Mouse (Mus musculus): ENCODE results near the gene Slc5a9. TPM values are rescaled to one million over a fixed set of nuclear protein-coding genes. Genes with fewer than 3 reads are reported as not detected.

Gene Slc5a9
- polyA plus RNA-seq, 1 experiment: not detected

DNA sequence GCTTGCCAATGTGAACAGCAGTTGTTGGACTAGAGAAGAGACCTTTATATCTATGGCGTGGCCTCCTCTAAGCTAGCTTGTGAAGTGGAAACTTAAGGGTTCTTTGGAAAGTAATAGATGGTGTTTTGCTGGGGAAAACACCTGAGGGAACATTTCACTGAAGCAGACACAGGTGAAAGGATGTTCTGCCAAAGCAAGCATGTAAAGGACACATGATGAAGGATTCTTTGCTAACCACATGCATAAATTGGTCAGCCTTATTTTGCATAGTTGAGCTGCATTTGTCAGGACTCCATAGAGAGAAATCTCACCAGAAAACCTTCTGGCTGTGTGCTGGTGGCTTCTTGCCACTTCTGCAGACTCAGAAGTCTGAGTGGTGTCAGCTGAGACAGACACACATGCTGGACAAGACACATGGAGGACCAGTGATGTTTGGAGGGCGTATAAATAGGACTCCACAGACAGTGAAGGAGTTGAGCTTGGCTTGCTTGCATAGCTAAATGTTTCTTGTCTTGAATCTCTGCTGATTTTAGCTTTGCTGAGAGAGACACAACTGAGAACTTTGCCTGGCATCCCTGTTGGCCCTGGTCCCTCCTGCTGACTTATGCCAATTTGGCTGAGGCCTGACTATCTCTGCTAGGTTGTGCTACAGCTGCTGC lies 34.8 kb downstream of the Slc5a9 start:
- no peak overlapping the region for H3K9ac ChIP-seq (ENCODE audit: low read depth, poor library complexity, severe bottlenecking)
- TF ChIP-seq CTCF (IDR thresholded peaks at IDR 0.05; ENCODE audit: low read depth, low read length) (no peak), POLR2A (IDR thresholded peaks at IDR 0.05; ENCODE audit: insufficient read depth, low read length) (no peak), EP300 (IDR thresholded peaks at IDR 0.05; ENCODE audit: insufficient read depth, low read depth, low read length) (no peak)
- no peak overlapping the region for H3K4me3 ChIP-seq (ENCODE audit: low read depth, low read length)

DNA sequence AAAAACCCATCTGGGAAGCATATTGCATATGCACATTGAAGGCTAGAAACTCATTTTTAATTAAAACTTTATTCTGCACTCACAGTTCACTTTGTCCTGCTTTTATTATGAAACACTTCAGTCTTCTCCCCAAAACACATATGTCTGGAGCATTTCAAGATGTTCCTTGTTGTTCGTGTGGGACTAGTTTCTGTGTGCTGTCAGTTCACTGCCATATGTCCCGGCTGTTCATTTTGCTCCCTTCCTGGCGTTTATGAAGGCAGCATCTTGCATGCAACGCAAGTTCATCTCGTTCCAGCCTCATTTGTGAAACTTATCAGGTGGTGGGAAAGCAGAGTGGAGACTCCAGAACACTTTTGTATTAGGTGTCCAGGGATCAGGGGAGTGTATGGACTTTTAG lies 36.0 kb downstream of the Slc5a9 start:
- no peak overlapping the region for H3K9ac ChIP-seq (ENCODE audit: low read depth, poor library complexity, severe bottlenecking)
- no peaks in the 10 kb centered on the region for H3K9me3 ChIP-seq (replicated peaks; ENCODE audit: control insufficient read depth, insufficient read depth, low read length, poor library complexity, severe bottlenecking)
- TF ChIP-seq CTCF (IDR thresholded peaks at IDR 0.05; ENCODE audit: low read depth, low read length) (no peak), POLR2A (IDR thresholded peaks at IDR 0.05; ENCODE audit: insufficient read depth, low read length) (no peak), EP300 (IDR thresholded peaks at IDR 0.05; ENCODE audit: insufficient read depth, low read depth, low read length) (no peak)
- H3K36me3 ChIP-seq (ENCODE audit: control insufficient read depth, insufficient read depth, low read length, poor library complexity, severe bottlenecking): no peaks in the 10 kb centered on the region
- H3K27ac ChIP-seq (ENCODE audit: insufficient read depth, low read length): no peak overlapping the region
- H3K4me1 ChIP-seq (ENCODE audit: control insufficient read depth, insufficient read depth, low read length): no peaks in the 10 kb centered on the region
- no peaks in the 10 kb centered on the region for H3K27me3 ChIP-seq (ENCODE audit: control insufficient read depth, insufficient read depth, low read length, poor library complexity, severe bottlenecking)
- H3K4me3 ChIP-seq (ENCODE audit: low read depth, low read length): no peak overlapping the region

More for the DNA sequence above, 34.8 kb downstream of the Slc5a9 start:
- H3K9me3 ChIP-seq (replicated peaks; ENCODE audit: control insufficient read depth, insufficient read depth, low read length, poor library complexity, severe bottlenecking): no peaks in the 10 kb centered on the region
- H3K36me3 ChIP-seq (ENCODE audit: control insufficient read depth, insufficient read depth, low read length, poor library complexity, severe bottlenecking): no peaks in the 10 kb centered on the region
- no peaks in the 10 kb centered on the region for H3K27me3 ChIP-seq (ENCODE audit: control insufficient read depth, insufficient read depth, low read length, poor library complexity, severe bottlenecking)
- H3K4me1 ChIP-seq (ENCODE audit: control insufficient read depth, insufficient read depth, low read length): no peaks in the 10 kb centered on the region
- no peak overlapping the region for H3K27ac ChIP-seq (ENCODE audit: insufficient read depth, low read length)

GRCm38 (mm10) chr4:111852626-111853025 lies 50.1 kb downstream of the Slc5a9 start:
- Histone ChIP-seq H3K27me3 (ENCODE audit: control insufficient read depth, insufficient read depth, low read length, poor library complexity, severe bottlenecking) (no peaks in the 10 kb centered on the region), H3K4me1 (ENCODE audit: control insufficient read depth, insufficient read depth, low read length) (no peaks in the 10 kb centered on the region), H3K9me3 (replicated peaks; ENCODE audit: control insufficient read depth, insufficient read depth, low read length, poor library complexity, severe bottlenecking) (no peaks in the 10 kb centered on the region), H3K27ac (ENCODE audit: insufficient read depth, low read length) (no peak overlapping the region), H3K9ac (ENCODE audit: low read depth, poor library complexity, severe bottlenecking) (no peak overlapping the region), H3K36me3 (ENCODE audit: control insufficient read depth, insufficient read depth, low read length, poor library complexity, severe bottlenecking) (no peaks in the 10 kb centered on the region), H3K4me3 (ENCODE audit: low read depth, low read length) (no peak overlapping the region)
- TF ChIP-seq POLR2A (IDR thresholded peaks at IDR 0.05; ENCODE audit: insufficient read depth, low read length): no peak
- no peak for TF ChIP-seq EP300 (IDR thresholded peaks at IDR 0.05; ENCODE audit: insufficient read depth, low read depth, low read length)
- TF ChIP-seq CTCF (IDR thresholded peaks at IDR 0.05; ENCODE audit: low read depth, low read length): no peak

DNA sequence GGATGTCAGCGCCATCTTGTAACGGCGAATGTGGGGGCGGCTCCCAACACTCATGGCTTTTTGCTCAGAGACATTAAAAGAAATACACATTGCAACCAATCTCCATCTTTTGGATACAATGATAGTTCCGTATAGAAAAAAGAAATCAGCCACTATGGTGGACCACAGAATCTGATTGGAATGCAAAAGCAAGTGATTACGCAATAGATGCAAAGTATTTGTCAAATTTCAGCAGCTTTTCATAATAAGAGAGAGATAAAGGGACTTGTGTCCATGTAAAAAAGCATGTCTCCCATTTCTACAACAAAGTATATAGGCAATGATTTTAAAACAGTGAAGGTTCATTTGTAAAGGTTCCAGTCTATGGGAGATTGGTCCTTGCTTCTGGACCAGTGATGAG lies 63.8 kb downstream of the Slc5a9 start:
- peaks cover 5% of the 10 kb centered on the region for H3K9me3 ChIP-seq (replicated peaks; ENCODE audit: control insufficient read depth, insufficient read depth, low read length, poor library complexity, severe bottlenecking)

More for the DNA sequence above, 63.8 kb downstream of the Slc5a9 start:
- Histone ChIP-seq H3K4me3 (ENCODE audit: low read depth, low read length) (no peak overlapping the region), H3K9ac (ENCODE audit: low read depth, poor library complexity, severe bottlenecking) (no peak overlapping the region), H3K27ac (ENCODE audit: insufficient read depth, low read length) (no peak overlapping the region), H3K27me3 (ENCODE audit: control insufficient read depth, insufficient read depth, low read length, poor library complexity, severe bottlenecking) (no peaks in the 10 kb centered on the region), H3K4me1 (ENCODE audit: control insufficient read depth, insufficient read depth, low read length) (no peaks in the 10 kb centered on the region), H3K36me3 (ENCODE audit: control insufficient read depth, insufficient read depth, low read length, poor library complexity, severe bottlenecking) (no peaks in the 10 kb centered on the region)
- no peak for TF ChIP-seq CTCF (IDR thresholded peaks at IDR 0.05; ENCODE audit: low read depth, low read length)
- no peak for TF ChIP-seq POLR2A (IDR thresholded peaks at IDR 0.05; ENCODE audit: insufficient read depth, low read length)
- TF ChIP-seq EP300 (IDR thresholded peaks at IDR 0.05; ENCODE audit: insufficient read depth, low read depth, low read length): no peak

Other genes starting within 250 kb of the Slc5a9 start
- gene Spata6, start 182.9 kb downstream of the Slc5a9 start, polyA plus RNA-seq (2011; ENCODE audit: insufficient read depth, insufficient read length, low read depth, missing spikeins): 29.5 and 33.5 TPM in 2 replicates
- 0.52 TPM in 1 of 2 replicates, not detected in the other for gene Skint8, start 16.5 kb upstream of the Slc5a9 start, polyA plus RNA-seq (2011; ENCODE audit: insufficient read depth, insufficient read length, low read depth, missing spikeins)
- not detected in 2 replicates for gene Skint7, start 70.0 kb upstream of the Slc5a9 start, polyA plus RNA-seq (2011; ENCODE audit: insufficient read depth, insufficient read length, low read depth, missing spikeins)
- not detected in 2 replicates for gene Skint1, start 103.4 kb upstream of the Slc5a9 start, polyA plus RNA-seq (2011; ENCODE audit: insufficient read depth, insufficient read length, low read depth, missing spikeins)
- gene Skint4, start 169.1 kb upstream of the Slc5a9 start, polyA plus RNA-seq (2011; ENCODE audit: insufficient read depth, insufficient read length, low read depth, missing spikeins): not detected in 2 replicates

Measured in ES-Bruce4 (cell line).